Mouse (Mus musculus) embryonic facial prominence, embryonic 14.5 days (tissue): ENCODE measurements around the gene Msi2. TPM values are rescaled to one million over a fixed set of nuclear protein-coding genes. Genes with fewer than 3 reads are reported as not detected.

Source experiments
- ATAC-seq: fragments of 200-750 bp; cut with Nextera tagmentation; 2 replicates; pipeline ENCODE4 v1.8.0; 2017; ENCODE audit warnings: low read depth, moderate number of reproducible peaks, moderate TSS enrichment
- DNase-seq: peaks from one replicate; pipeline ENCODE4 v3.0.0-alpha.2; 2015; ENCODE audit warnings: low spot score
- H3K27ac ChIP-seq: fragments of 300-500 bp; sonication (generic); replicated peaks from 2 replicates; pipeline ENCODE4 v1.5.1; 2014; ENCODE audit warnings: low read depth, mild to moderate bottlenecking, low read length, moderate library complexity
- H3K27me3 ChIP-seq: fragments of 300-500 bp; sonication (generic); replicated peaks from 2 replicates; pipeline ENCODE4 v1.6.1; 2014; ENCODE audit warnings: low read length; ENCODE audit not compliant: control insufficient read depth, insufficient read depth
- H3K36me3 ChIP-seq: fragments of 300-500 bp; sonication (generic); 2 replicates; pipeline ENCODE4 v1.6.1; 2014; ENCODE audit warnings: low read length, mixed read lengths; ENCODE audit not compliant: control insufficient read depth, insufficient read depth
- H3K4me1 ChIP-seq: fragments of 300-500 bp; sonication (generic); 2 replicates; pipeline ENCODE4 v1.6.1; 2014; ENCODE audit warnings: antibody characterized with exemption, low read length; ENCODE audit not compliant: control insufficient read depth, insufficient read depth
- H3K4me2 ChIP-seq: fragments of 300-500 bp; sonication (generic); 2 replicates; pipeline ENCODE4 v1.6.1; 2014; ENCODE audit warnings: low read depth, mild to moderate bottlenecking, low read length, moderate library complexity, mixed read lengths
- H3K4me3 ChIP-seq: fragments of 300-500 bp; sonication (generic); 2 replicates; pipeline ENCODE4 v1.5.1; 2014; ENCODE audit warnings: low read depth, mild to moderate bottlenecking, low read length
- H3K9ac ChIP-seq: fragments of 300-500 bp; sonication (generic); 2 replicates; pipeline ENCODE4 v1.6.1; 2014; ENCODE audit warnings: low read depth, mild to moderate bottlenecking, low read length, moderate library complexity, mixed read lengths
- H3K9me3 ChIP-seq: fragments of 300-500 bp; sonication (generic); 2 replicates; pipeline ENCODE4 v1.6.1; 2016; ENCODE audit warnings: low read length; ENCODE audit not compliant: control insufficient read depth
- WGBS: fragments of 180-500 bp; shearing (Covaris S2); extraction: QIAGEN DNeasy Blood & Tissue Kit; methylation state at CpG from one replicate; pipeline ENCODE4 v1.1.7; 2014; 5-methylcytosine and 5-hydroxymethylcytosine counted together
- polyA plus RNA-seq: library from polyadenylated mRNA; unstranded; fragments of >200 nt; fragmentation: Nextera tagmentation; extraction: Ambion mirVana; gene quantifications from 2 replicates; pipeline ENCODE4 v1.2.1, GENCODE M21; 2014

Gene Msi2
- polyA plus RNA-seq, 1 experiment from 2014 or later, result 15.2 TPM

GRCm38 (mm10) chr11:88566613-88567606, 151.4 kb downstream of the Msi2 start:
- WGBS, result 52% methylated on average over 20 of the region's 20 CpGs
- Histone ChIP-seq H3K4me2 (0 out of 2 replicates have a peak overlapping the region, but pooled peaks have one; percentile 11), H3K4me3 (no peak overlapping the region), H3K4me1 (peaks cover 13% of the 10 kb centered on the region), H3K36me3 (0 out of 2 replicates have a peak, but pooled peaks cover 3% of the 10 kb centered on the region), H3K9ac (no peak overlapping the region), H3K27me3 (no peaks in the 10 kb centered on the region), H3K27ac (no peak overlapping the region), H3K9me3 (no peaks in the 10 kb centered on the region)
- DNase-seq (no peak), ATAC-seq (no peak)

- no peaks in the 10 kb centered on the region for H3K27me3 ChIP-seq
- DNase-seq (no peak), ATAC-seq (0 out of 2 replicates have a peak, but pooled peaks have one; percentile 3)
Observed at GRCm38 (mm10) chr11:88564810-88565209, 153.5 kb downstream of the Msi2 start.

GRCm38 (mm10) chr11:88564363-88564762, 153.9 kb downstream of the Msi2 start:
- DNase-seq (no peak), ATAC-seq (no peak)
- 0 out of 2 replicates have a peak, but pooled peaks cover 3% of the 10 kb centered on the region for H3K36me3 ChIP-seq
- H3K4me2 ChIP-seq, result no peak overlapping the region
- no peaks in the 10 kb centered on the region for H3K27me3 ChIP-seq
- no peak overlapping the region for H3K9ac ChIP-seq
- H3K4me3 ChIP-seq, result no peak overlapping the region
- H3K9me3 ChIP-seq, result no peaks in the 10 kb centered on the region
- H3K27ac ChIP-seq, result no peak overlapping the region
- WGBS, result 56% methylated on average over 5 of the region's 5 CpGs
- peaks cover 34% of the 10 kb centered on the region for H3K4me1 ChIP-seq

More at GRCm38 (mm10) chr11:88564810-88565209, 153.5 kb downstream of the Msi2 start:
- Histone ChIP-seq H3K27ac (no peak overlapping the region), H3K4me3 (no peak overlapping the region), H3K9me3 (no peaks in the 10 kb centered on the region), H3K9ac (no peak overlapping the region), H3K36me3 (0 out of 2 replicates have a peak, but pooled peaks cover 3% of the 10 kb centered on the region), H3K4me2 (no peak overlapping the region), H3K4me1 (peaks cover 29% of the 10 kb centered on the region)
- 77% methylated on average over 7 of the region's 7 CpGs for WGBS

- Histone ChIP-seq H3K4me2 (no peak overlapping the region), H3K27me3 (no peaks in the 10 kb centered on the region), H3K4me1 (peaks cover 53% of the 10 kb centered on the region), H3K27ac (peak overlapping the region; percentile 23), H3K36me3 (0 out of 2 replicates have a peak, but pooled peaks cover 3% of the 10 kb centered on the region), H3K4me3 (no peak overlapping the region), H3K9me3 (no peaks in the 10 kb centered on the region), H3K9ac (no peak overlapping the region; the same call in 1 of the 2 replicates)
- ATAC-seq (no peak), DNase-seq (peak; percentile 71)
- WGBS, result 14% methylated on average over 6 of the region's 6 CpGs
Observed at GRCm38 (mm10) chr11:88561191-88561590, 157.1 kb downstream of the Msi2 start.

GRCm38 (mm10) chr11:88560634-88561033, 157.7 kb downstream of the Msi2 start:
- H3K27me3 ChIP-seq, result no peaks in the 10 kb centered on the region
- no peak overlapping the region for H3K4me3 ChIP-seq
- peaks cover 56% of the 10 kb centered on the region for H3K4me1 ChIP-seq
- 68% methylated on average over 9 of the region's 9 CpGs for WGBS
- DNase-seq (no peak), ATAC-seq (no peak)
- no peak overlapping the region; the same call in 1 of the 2 replicates for H3K9ac ChIP-seq
- H3K36me3 ChIP-seq, result 0 out of 2 replicates have a peak, but pooled peaks cover 3% of the 10 kb centered on the region
- no peaks in the 10 kb centered on the region for H3K9me3 ChIP-seq
- peak overlapping the region; percentile 23 for H3K27ac ChIP-seq
- H3K4me2 ChIP-seq, result no peak overlapping the region

GRCm38 (mm10) chr11:88559365-88559970, 158.8 kb downstream of the Msi2 start:
- Histone ChIP-seq H3K27me3 (no peaks in the 10 kb centered on the region), H3K4me2 (no peak overlapping the region), H3K4me1 (peaks cover 67% of the 10 kb centered on the region), H3K27ac (peak overlapping the region; percentile 33), H3K36me3 (no peaks in the 10 kb centered on the region), H3K4me3 (no peak overlapping the region), H3K9ac (no peak overlapping the region), H3K9me3 (no peaks in the 10 kb centered on the region)
- WGBS, result 45% methylated on average over 10 of the region's 10 CpGs
- DNase-seq (peak; percentile 72), ATAC-seq (no peak)

- peaks cover 74% of the 10 kb centered on the region for H3K4me1 ChIP-seq
- no peak overlapping the region for H3K4me2 ChIP-seq
- no peak overlapping the region for H3K4me3 ChIP-seq
- peak overlapping the region; percentile 33; the same call in 1 of the 2 replicates for H3K27ac ChIP-seq
- H3K36me3 ChIP-seq, result no peaks in the 10 kb centered on the region
- no peak for DNase-seq
- H3K9me3 ChIP-seq, result no peaks in the 10 kb centered on the region
- WGBS, result 86% methylated on average over 4 of the region's 4 CpGs
- H3K27me3 ChIP-seq, result no peaks in the 10 kb centered on the region
- no peak for ATAC-seq
- no peak overlapping the region for H3K9ac ChIP-seq
Observed at GRCm38 (mm10) chr11:88558731-88559130, 159.6 kb downstream of the Msi2 start.

- Histone ChIP-seq H3K4me3 (no peak overlapping the region), H3K4me1 (peaks cover 81% of the 10 kb centered on the region), H3K4me2 (no peak overlapping the region), H3K9me3 (no peaks in the 10 kb centered on the region), H3K27me3 (no peaks in the 10 kb centered on the region), H3K9ac (no peak overlapping the region), H3K36me3 (no peaks in the 10 kb centered on the region), H3K27ac (peak overlapping the region; percentile 54; the same call in 1 of the 2 replicates)
- ATAC-seq (no peak), DNase-seq (no peak)
- whole genome bisulfite sequencing, result 54% methylated on average over 6 of the region's 6 CpGs
Observed at GRCm38 (mm10) chr11:88557828-88558580, 160.3 kb downstream of the Msi2 start.
